Mouse (Mus musculus) cortical plate, adult 2 months (tissue): ENCODE measurements around the gene Mthfsd. TPM values are rescaled to one million over a fixed set of nuclear protein-coding genes. Genes with fewer than 3 reads are reported as not detected.

ENCODE experiments used
- H3K27ac ChIP-seq: fragments of 200-500 bp; 2 replicates; pipeline ENCODE4 v1.5.1; 2012; ENCODE audit warnings: low read length, control low read depth, inconsistent platforms; ENCODE audit not compliant: insufficient read depth
- H3K4me1 ChIP-seq: fragments of 200-500 bp; 2 replicates; pipeline ENCODE4 v1.6.1; 2011; ENCODE audit warnings: low read length; ENCODE audit not compliant: control insufficient read depth, insufficient read depth
- H3K4me3 ChIP-seq: fragments of 200-500 bp; 2 replicates; pipeline ENCODE4 v1.5.1; 2011; ENCODE audit warnings: mild to moderate bottlenecking, low read length, control low read depth; ENCODE audit not compliant: insufficient read depth
- CTCF ChIP-seq: fragments of 200-500 bp; IDR thresholded peaks from 2 replicates; pipeline ENCODE4 v1.5.1; 2011; ENCODE audit warnings: mild to moderate bottlenecking, control low read depth, low read length; ENCODE audit not compliant: insufficient read depth; ENCODE audit errors: extremely low read depth
- POLR2A ChIP-seq: fragments of 200-500 bp; IDR thresholded peaks from 2 replicates; pipeline ENCODE4 v1.6.1; 2011; ENCODE audit warnings: mild to moderate bottlenecking, low read length, control low read depth; ENCODE audit not compliant: insufficient read depth; ENCODE audit errors: extremely low read depth
- polyA plus RNA-seq: library from polyadenylated mRNA; depleted of rRNA; stranded (reverse); fragments of >200 nt; gene quantifications from 2 replicates; pipeline ENCODE4 v1.2.3, GENCODE M21; 2012; rRNA removed

Mthfsd gene
- polyA plus RNA-seq, 1 experiment: 95.8 TPM

DNA sequence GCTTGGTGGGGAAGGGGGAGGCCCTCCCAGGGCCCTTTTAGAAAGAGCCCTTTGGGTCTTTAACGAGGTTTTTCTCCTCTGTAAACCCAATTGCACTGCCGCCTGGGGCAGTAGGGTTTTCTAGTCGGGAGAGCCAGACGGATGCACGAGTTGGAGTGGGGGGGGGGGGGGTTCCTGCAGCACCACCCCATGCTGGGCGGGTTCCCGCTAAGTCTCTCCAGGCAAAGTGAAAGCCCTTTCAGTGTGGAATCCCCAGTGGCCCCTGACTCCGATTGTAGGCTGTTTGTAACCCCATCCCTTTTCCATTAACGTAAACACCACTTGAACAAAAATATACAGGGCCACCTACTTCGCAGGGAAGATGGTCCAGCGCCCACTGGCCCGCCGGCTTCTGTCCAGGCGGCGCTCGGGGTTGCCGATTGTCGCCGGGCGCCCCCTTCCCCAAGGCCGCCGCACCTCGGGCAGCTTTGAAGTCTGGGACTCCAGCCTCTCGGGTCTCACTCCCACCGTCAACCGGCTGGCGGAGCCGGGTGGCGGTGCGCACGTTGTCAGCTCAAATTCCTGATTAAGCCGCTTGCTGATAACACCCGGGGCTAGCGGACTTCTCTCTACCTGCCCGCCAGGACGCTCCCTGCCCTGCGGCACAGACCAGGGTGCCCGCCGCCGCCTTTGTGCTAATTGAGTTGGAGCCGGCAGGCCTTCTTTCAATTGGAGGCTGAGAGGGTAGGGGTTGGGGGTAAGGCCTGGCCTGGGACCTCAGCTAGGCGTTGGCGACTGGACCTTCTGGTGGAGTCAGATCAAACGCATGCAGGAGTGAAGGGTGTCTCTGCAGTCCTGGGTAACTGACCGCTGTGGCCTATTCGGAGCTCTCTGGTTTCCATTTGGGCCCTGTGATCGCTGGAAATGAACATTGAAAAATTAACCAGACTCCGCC lies 34.8 kb downstream of the Mthfsd start:
- no peak overlapping the region for H3K27ac ChIP-seq
- no peaks in the 10 kb centered on the region for H3K4me1 ChIP-seq
- TF ChIP-seq CTCF: no peak
- TF ChIP-seq POLR2A: no peak
- no peak overlapping the region for H3K4me3 ChIP-seq

GRCm38 (mm10) chr8:121072406-121073130 lies 35.6 kb downstream of the Mthfsd start:
- TF ChIP-seq CTCF (no peak), POLR2A (no peak)
- Histone ChIP-seq H3K4me1 (no peaks in the 10 kb centered on the region), H3K4me3 (no peak overlapping the region)

GRCm38 (mm10) chr8:121071454-121071853 lies 36.7 kb downstream of the Mthfsd start:
- no peak for TF ChIP-seq CTCF
- no peak for TF ChIP-seq POLR2A
- H3K4me1 ChIP-seq: no peaks in the 10 kb centered on the region
- H3K4me3 ChIP-seq: no peak overlapping the region
- no peak overlapping the region for H3K27ac ChIP-seq

More at GRCm38 (mm10) chr8:121072406-121073130, 35.6 kb downstream of the Mthfsd start:
- no peak overlapping the region for H3K27ac ChIP-seq

DNA sequence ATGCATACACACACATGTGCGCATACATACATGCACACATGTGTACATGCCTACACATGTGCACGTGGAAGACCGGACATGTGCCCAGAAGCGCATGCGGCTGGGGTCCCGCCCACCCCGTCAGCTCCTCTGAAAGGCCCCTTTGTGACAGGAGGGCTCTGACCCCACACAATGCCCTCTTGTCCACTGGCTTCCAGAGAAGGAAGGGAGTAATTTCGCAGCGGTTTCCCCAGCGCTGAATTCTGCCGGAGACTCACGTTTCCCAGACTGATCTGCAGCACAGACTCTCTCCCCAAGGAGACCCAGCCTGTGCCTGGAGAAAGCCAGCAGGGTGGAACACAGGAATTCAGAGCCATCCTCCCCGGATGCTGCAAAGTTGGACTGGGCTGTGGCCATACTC lies 44.5 kb downstream of the Mthfsd start:
- Histone ChIP-seq H3K4me3 (no peak overlapping the region), H3K27ac (no peak overlapping the region), H3K4me1 (no peaks in the 10 kb centered on the region)
- TF ChIP-seq CTCF (no peak), POLR2A (no peak)

DNA sequence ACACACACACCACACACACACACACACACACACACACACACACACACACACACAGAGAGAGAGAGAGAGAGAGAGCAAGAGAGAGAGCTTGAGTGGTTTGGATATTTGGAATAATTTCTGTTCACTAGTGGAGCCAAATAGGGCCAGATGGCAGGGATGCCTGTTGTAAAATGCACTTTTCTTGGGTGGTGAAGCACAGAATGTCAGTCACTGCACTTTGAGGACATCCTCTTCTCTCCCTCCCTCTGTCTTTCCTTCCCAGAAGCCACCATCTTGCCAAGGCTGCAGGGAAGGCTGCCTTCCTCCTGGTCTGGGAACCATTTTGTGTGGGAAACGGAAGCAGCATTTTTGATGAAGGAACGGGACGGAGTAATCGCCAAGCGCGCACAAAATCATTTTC lies 45.7 kb downstream of the Mthfsd start:
- H3K27ac ChIP-seq: no peak overlapping the region
- no peak overlapping the region for H3K4me3 ChIP-seq
- no peaks in the 10 kb centered on the region for H3K4me1 ChIP-seq
- no peak for TF ChIP-seq POLR2A
- no peak for TF ChIP-seq CTCF

- Histone ChIP-seq H3K4me3 (no peak overlapping the region), H3K4me1 (no peaks in the 10 kb centered on the region), H3K27ac (no peak overlapping the region)
- no peak for TF ChIP-seq CTCF
- no peak for TF ChIP-seq POLR2A
These were observed 49.1 kb downstream of the Mthfsd start for GRCm38 (mm10) chr8:121059098-121059497.

DNA sequence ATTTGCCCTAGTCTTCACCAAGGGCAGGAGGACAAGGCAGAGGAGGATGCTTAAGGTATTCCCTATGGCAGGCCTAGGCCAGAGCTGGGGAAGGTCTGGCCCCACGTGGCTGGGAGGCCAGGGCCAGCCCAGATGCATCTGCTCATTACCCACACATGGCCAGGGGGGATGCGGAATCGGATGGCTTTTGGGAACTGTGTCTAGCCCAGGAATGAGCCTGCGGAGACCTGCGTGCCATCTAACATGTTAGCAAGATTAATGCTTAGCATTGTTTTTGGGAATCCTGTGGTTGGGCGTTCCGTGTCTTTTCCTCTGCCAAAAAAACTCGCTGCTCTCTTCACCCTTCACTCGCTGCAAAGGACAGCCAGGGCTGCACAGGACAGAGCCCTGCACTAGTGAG lies 50.1 kb downstream of the Mthfsd start:
- H3K4me1 ChIP-seq: no peaks in the 10 kb centered on the region
- no peak overlapping the region for H3K27ac ChIP-seq
- TF ChIP-seq CTCF: no peak
- no peak for TF ChIP-seq POLR2A
- no peak overlapping the region for H3K4me3 ChIP-seq

DNA sequence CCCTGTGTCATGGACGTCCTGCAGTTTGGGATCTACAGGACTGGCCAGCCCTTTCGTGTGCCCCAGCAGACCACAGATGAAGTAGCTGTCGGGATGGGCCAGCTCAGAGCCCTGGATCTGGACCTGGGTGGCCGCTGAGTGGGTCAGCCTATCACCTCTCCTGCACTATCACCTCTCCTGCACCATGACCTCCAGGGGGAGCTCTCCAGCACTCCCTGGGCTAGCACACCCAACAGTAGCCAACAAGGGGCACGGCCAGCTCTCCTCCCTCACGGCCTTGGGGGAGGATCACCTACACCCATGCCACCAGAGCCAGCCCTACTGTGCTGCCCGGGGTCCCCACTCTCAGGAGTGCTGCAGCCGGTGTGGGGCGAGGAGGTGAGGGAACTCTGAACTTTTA lies 60.8 kb downstream of the Mthfsd start:
- H3K27ac ChIP-seq: no peak overlapping the region
- TF ChIP-seq POLR2A (no peak), CTCF (no peak)
- no peaks in the 10 kb centered on the region for H3K4me1 ChIP-seq
- H3K4me3 ChIP-seq: no peak overlapping the region

DNA sequence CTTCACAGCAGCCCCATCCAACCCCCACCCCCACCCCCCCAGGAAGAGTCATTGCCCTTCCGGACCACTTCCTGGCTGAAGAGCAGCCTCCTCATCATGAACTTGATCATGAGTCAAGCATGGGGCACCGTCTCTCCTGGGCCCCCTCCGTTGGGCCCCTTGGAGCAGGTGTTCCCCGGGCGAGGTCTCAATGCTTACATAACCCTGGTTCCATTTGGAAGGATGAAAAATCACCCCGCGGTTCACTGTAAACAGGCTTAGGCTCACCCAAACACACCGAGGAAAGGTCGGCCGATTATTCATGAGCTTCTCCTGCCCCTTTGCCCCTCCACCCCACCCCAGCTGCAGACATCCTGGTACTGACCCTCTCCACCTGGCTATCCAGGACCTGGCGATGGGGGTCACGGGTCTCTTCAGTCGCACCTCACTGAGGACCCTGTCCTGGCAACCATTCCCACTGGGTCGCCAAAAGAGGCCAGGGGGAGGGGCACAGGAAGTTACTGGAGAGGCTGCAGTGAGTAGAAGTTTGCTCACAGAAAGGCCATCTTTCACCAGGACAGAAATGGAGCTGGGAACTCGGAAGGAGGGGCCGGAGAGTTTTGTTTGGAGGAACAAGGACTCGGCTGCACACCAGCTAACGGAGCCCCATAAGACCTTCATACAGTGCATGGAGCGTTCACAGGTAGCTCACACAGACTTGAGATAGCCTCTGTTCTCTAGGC lies 64.3 kb downstream of the Mthfsd start:
- no peaks in the 10 kb centered on the region for H3K4me1 ChIP-seq
- no peak overlapping the region for H3K27ac ChIP-seq
- no peak for TF ChIP-seq POLR2A
- TF ChIP-seq CTCF: no peak
- H3K4me3 ChIP-seq: no peak overlapping the region

Other genes with a start within 250 kb of the Mthfsd start
- 1.8 and 1.9 TPM in 2 replicates for gene Foxf1, start 24.0 kb downstream of the Mthfsd start, polyA plus RNA-seq
- gene Foxc2, start 7.8 kb upstream of the Mthfsd start, polyA plus RNA-seq: 0.79 and 1.3 TPM in 2 replicates
- 0.04 TPM in 1 of 2 replicates, not detected in the other for gene Foxl1, start 19.5 kb upstream of the Mthfsd start, polyA plus RNA-seq